Mouse (Mus musculus) hindbrain, embryonic 16.5 days (tissue): Measurements from ENCODE around the gene Fbxl17. TPM values are rescaled to one million over a fixed set of nuclear protein-coding genes. Genes with fewer than 3 reads are reported as not detected.

Experiments used
- ATAC-seq: fragments of 200-750 bp; cut with Nextera tagmentation; 2 replicates; pipeline ENCODE4 v1.8.0; 2017; ENCODE audit warnings: moderate TSS enrichment, moderate library complexity
- H3K27ac ChIP-seq: fragments of 300-500 bp; sonication (generic); 2 replicates; pipeline ENCODE4 v1.5.1; 2014; ENCODE audit warnings: low read depth, mild to moderate bottlenecking, control low read depth, low read length, moderate library complexity
- H3K27me3 ChIP-seq: fragments of 300-500 bp; sonication (generic); replicated peaks from 2 replicates; pipeline ENCODE4 v1.6.1; 2014; ENCODE audit warnings: low read length; ENCODE audit not compliant: control insufficient read depth, insufficient read depth
- H3K36me3 ChIP-seq: fragments of 300-500 bp; sonication (generic); 2 replicates; pipeline ENCODE4 v1.6.1; 2014; ENCODE audit warnings: mild to moderate bottlenecking, low read length, moderate library complexity, mixed read lengths; ENCODE audit not compliant: control insufficient read depth, insufficient read depth
- H3K4me1 ChIP-seq: fragments of 300-500 bp; sonication (generic); 2 replicates; pipeline ENCODE4 v1.6.1; 2014; ENCODE audit warnings: low read depth, low read length; ENCODE audit not compliant: control insufficient read depth, insufficient read depth
- H3K4me2 ChIP-seq: fragments of 300-500 bp; sonication (generic); 2 replicates; pipeline ENCODE4 v1.6.1; 2014; ENCODE audit warnings: mild to moderate bottlenecking, low read length, control low read depth, moderate library complexity
- H3K4me3 ChIP-seq: fragments of 300-500 bp; sonication (generic); 2 replicates; pipeline ENCODE4 v1.5.1; 2014; ENCODE audit warnings: mild to moderate bottlenecking, low read length, control low read depth, moderate library complexity
- H3K9ac ChIP-seq: fragments of 300-500 bp; sonication (generic); 2 replicates; pipeline ENCODE4 v1.6.1; 2014; ENCODE audit warnings: low read depth, mild to moderate bottlenecking, control low read depth, low read length, moderate library complexity
- H3K9me3 ChIP-seq: fragments of 300-500 bp; sonication (generic); 2 replicates; pipeline ENCODE4 v1.6.1; 2014; ENCODE audit warnings: mild to moderate bottlenecking, low read length, moderate library complexity; ENCODE audit not compliant: control insufficient read depth
- WGBS: fragments of 180-500 bp; shearing (Covaris S2); extraction: QIAGEN DNeasy Blood & Tissue Kit; methylation state at CpG from one replicate; pipeline ENCODE4 v1.1.7; 2014; 5-methylcytosine and 5-hydroxymethylcytosine counted together
- polyA plus RNA-seq: library from polyadenylated mRNA; unstranded; fragments of >200 nt; fragmentation: Nextera tagmentation; extraction: Ambion mirVana; gene quantifications from 2 replicates; pipeline ENCODE4 v1.2.1, GENCODE M21; 2015

The Fbxl17 gene
- polyA plus RNA-seq, 1 experiment from 2014 or later, result 9.5 TPM

DNA sequence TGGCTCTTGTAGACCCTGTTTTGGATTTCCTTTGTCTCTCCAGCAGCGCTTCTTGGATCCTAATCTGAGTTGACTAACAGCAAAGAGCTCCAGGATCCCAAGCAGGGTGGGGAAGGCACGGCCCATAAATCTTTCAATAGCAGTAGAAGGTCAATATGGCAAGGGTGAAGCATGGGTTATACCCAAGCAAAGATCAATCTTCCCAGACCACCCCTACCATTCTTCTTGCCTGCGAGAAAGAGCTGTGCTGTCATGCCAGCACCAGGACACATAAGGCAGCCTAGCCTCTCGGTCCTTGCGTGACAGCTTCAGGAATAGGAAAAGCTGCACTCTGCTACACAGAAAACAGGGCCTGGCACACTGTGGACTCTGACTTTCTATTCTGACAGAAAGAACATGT lies 279.0 kb downstream of the Fbxl17 start:
- Histone ChIP-seq H3K27ac (no peak overlapping the region), H3K36me3 (no peaks in the 10 kb centered on the region), H3K9ac (no peak overlapping the region), H3K4me1 (no peaks in the 10 kb centered on the region), H3K9me3 (no peaks in the 10 kb centered on the region), H3K27me3 (no peaks in the 10 kb centered on the region), H3K4me3 (no peak overlapping the region), H3K4me2 (no peak overlapping the region)
- no peak for ATAC-seq
- WGBS, result 61% methylated on average over 5 of the region's 5 CpGs

DNA sequence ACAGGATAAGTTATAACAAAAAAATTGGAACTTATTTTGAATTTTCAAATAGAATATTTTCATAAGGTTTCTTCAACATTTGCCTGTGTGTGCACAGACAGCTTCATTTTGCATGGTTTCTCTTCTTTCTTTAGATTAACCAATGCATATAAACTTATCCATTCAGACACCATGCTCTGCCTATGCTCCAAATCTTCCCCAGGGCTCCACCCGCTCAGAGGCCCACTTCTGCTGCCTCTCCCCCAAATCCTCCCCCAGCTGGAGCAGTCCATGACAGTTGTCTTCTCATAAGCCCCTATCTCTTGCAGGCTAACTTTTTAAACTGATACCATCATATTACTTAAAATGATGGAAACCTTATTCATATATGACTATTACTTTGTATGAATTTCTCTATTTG lies 282.8 kb downstream of the Fbxl17 start:
- Histone ChIP-seq H3K4me1 (no peaks in the 10 kb centered on the region), H3K27ac (no peak overlapping the region), H3K4me3 (no peak overlapping the region), H3K9ac (no peak overlapping the region), H3K27me3 (no peaks in the 10 kb centered on the region), H3K36me3 (no peaks in the 10 kb centered on the region), H3K4me2 (no peak overlapping the region), H3K9me3 (no peaks in the 10 kb centered on the region)
- 93% methylated on average over 1 of the region's 1 CpGs for WGBS
- no peak for ATAC-seq

DNA sequence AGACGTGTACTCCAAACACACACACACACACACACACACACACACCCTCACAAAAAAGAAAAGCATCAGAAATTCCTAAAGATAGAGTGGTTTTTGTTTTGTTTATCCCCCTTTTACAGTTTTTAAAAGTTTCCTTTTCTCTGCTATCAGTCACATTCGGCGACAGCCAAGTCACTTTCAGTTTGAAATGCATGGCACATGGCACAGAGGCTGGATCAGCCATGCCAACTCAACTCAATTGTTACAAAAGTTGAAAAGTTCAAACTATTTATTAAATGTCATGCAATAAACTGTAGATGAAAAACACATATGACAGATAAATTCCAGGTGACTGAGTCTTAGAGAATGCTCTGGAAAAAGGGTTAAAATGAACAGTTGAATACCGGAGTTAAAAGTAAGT lies 287.8 kb downstream of the Fbxl17 start:
- Histone ChIP-seq H3K4me1 (no peaks in the 10 kb centered on the region), H3K36me3 (no peaks in the 10 kb centered on the region), H3K27me3 (no peaks in the 10 kb centered on the region), H3K4me3 (no peak overlapping the region), H3K9ac (no peak overlapping the region), H3K27ac (no peak overlapping the region), H3K4me2 (no peak overlapping the region), H3K9me3 (no peaks in the 10 kb centered on the region)
- ATAC-seq, result no peak
- WGBS, result 87% methylated on average over 4 of the region's 4 CpGs

DNA sequence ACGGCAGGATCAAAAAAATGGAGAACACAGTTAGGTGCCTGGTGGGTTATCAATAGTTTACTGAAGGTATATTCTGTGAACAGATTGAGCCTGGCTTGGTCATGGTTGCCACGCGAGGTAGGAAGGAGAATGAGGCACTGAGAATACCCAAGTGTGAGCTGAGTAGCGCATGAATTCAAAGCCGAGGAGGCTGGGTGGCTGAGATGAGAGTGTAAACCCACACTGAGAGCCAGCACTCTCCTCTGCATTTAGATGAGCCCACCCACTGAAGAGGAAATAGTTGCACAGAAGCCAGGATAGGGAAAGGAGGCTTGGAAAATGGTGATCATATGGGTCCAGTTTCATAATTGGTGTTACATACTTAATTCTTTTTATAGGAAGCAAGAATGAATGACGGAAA lies 290.7 kb downstream of the Fbxl17 start:
- H3K4me1 ChIP-seq, result no peaks in the 10 kb centered on the region
- no peak for ATAC-seq
- no peaks in the 10 kb centered on the region for H3K27me3 ChIP-seq
- H3K36me3 ChIP-seq, result no peaks in the 10 kb centered on the region
- no peak overlapping the region for H3K27ac ChIP-seq
- H3K4me3 ChIP-seq, result no peak overlapping the region
- no peak overlapping the region for H3K4me2 ChIP-seq
- H3K9ac ChIP-seq, result no peak overlapping the region
- WGBS, result 93% methylated on average over 6 of the region's 6 CpGs
- no peaks in the 10 kb centered on the region for H3K9me3 ChIP-seq

DNA sequence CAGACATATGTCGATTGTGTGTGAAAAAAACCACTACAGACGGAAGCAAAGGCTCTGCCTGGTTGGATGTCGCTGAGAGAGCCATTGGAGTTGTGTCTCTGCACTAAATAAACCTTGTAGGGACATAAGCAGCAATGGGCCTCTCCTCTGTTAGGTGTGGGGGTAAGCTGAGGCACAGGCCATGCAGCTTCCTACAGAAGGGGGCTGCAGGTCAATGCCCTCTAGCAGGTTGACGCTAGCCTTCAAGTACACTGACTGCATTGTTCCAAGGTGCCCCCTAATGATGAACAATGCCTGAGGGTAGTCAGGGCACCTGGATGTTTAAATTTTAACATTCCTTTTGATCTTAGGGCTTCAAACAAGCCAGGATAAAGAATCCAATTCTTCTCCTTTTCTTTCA lies 291.5 kb downstream of the Fbxl17 start:
- WGBS, result 77% methylated on average over 4 of the region's 4 CpGs
- ATAC-seq, result no peak

DNA sequence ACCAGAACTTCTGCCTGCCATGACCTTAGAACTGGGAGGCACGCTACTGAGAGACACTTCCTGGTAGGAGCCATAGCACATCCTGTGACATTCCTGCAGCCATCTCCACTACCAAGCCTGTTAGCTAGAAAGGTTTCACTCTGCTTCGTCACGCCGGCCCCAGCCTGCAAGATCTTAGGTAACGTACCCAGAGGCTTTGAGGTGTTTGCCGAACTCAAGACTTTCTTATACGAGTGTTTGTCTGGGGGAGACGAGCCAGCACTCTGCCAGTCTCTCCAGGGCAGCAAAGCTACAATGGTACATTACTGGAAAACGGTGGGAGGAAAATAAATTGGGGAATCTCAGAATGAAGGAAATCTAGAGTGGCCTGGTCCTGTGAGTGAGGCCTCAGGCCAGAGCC lies 292.1 kb downstream of the Fbxl17 start:
- H3K9ac ChIP-seq, result no peak overlapping the region
- no peaks in the 10 kb centered on the region for H3K27me3 ChIP-seq
- ATAC-seq, result no peak
- no peak overlapping the region for H3K4me3 ChIP-seq
- H3K27ac ChIP-seq, result no peak overlapping the region
- no peaks in the 10 kb centered on the region for H3K9me3 ChIP-seq
- no peak overlapping the region for H3K4me2 ChIP-seq
- no peaks in the 10 kb centered on the region for H3K4me1 ChIP-seq
- no peaks in the 10 kb centered on the region for H3K36me3 ChIP-seq
- WGBS, result 94% methylated on average over 9 of the region's 9 CpGs

More for the DNA sequence above, 291.5 kb downstream of the Fbxl17 start:
- Histone ChIP-seq H3K4me2 (no peak overlapping the region), H3K36me3 (no peaks in the 10 kb centered on the region), H3K4me1 (no peaks in the 10 kb centered on the region), H3K9ac (no peak overlapping the region), H3K27me3 (no peaks in the 10 kb centered on the region), H3K4me3 (no peak overlapping the region), H3K27ac (no peak overlapping the region), H3K9me3 (no peaks in the 10 kb centered on the region)

DNA sequence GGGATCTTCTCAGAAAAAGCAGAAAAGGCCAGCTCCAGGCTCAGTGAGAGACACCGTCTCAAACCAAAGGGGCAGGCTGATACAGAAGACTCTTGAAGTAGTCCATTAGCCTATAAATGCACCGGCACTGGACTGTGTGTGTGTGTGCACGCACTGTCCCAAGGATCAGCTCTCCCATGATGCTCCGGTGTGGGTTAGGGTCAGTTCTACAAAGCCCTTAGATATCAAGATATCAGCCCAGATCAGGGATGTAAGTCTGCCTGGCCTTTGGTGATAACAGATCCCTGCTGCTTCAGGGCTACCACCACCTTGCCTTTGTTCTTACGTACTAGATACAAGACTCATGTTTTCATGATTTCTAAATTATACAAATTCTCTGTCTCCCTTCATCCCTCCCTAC lies 294.5 kb downstream of the Fbxl17 start:
- Histone ChIP-seq H3K4me1 (no peaks in the 10 kb centered on the region), H3K4me3 (no peak overlapping the region), H3K27me3 (no peaks in the 10 kb centered on the region), H3K27ac (no peak overlapping the region), H3K9ac (no peak overlapping the region), H3K36me3 (0 out of 2 replicates have a peak, but pooled peaks cover 2% of the 10 kb centered on the region), H3K4me2 (no peak overlapping the region), H3K9me3 (no peaks in the 10 kb centered on the region)
- ATAC-seq, result no peak
- WGBS, result 95% methylated on average over 5 of the region's 5 CpGs

DNA sequence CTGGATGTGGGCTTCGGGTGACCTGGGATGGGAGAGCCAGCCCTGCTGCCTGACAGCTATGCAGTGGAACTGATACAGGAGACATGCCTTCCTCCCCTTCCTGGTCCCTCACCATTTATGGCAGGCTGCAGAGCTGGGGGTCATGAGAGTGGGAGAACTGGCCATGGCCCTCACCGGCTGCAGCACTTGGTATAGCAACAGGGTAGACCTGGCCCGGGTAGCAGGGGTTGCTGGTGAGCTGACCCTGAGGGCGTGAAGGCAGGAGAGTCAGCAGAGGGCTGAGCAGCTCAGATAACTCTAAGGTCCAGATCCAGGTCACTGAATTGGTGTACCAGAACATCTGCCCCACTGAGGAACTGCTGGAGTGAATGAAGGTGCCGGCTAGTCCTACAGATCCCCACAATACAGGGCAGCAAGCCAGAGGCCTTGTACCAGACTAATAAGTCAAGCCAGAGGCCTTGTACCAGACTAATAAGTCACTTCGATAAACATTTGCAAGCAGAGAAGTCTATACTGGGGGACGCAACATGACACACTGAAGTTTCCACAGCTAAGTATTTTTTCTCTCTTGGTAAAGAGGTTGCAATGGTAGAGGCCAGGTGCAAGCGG lies 296.1 kb downstream of the Fbxl17 start:
- Histone ChIP-seq H3K27me3 (no peaks in the 10 kb centered on the region), H3K4me2 (no peak overlapping the region), H3K4me1 (no peaks in the 10 kb centered on the region), H3K9ac (no peak overlapping the region), H3K27ac (no peak overlapping the region), H3K36me3 (0 out of 2 replicates have a peak, but pooled peaks cover 2% of the 10 kb centered on the region), H3K9me3 (no peaks in the 10 kb centered on the region), H3K4me3 (no peak overlapping the region)
- 85% methylated on average over 7 of the region's 8 CpGs for WGBS
- peak; percentile 38 for ATAC-seq

DNA sequence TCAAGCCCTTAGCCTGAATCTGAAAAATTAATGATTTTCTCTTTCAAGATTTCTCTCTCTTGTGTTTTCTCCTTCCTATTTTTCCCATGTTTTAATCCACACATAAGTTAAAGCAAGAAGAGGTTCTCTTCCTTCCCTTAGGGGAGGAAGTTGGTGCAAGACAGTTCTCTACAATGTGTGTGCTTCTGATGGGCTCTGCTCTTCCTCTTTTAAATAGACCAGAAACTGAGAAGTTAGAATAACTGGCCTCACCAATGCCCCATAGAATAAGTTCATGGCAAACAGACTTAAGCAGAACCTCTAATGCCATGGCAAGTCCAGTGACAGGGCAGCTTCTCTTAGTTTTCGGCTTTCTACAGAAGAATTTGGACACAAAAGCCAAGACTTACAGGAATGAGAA lies 301.1 kb downstream of the Fbxl17 start:
- Histone ChIP-seq H3K27me3 (no peaks in the 10 kb centered on the region), H3K4me3 (no peak overlapping the region), H3K36me3 (0 out of 2 replicates have a peak, but pooled peaks cover 2% of the 10 kb centered on the region), H3K9me3 (no peaks in the 10 kb centered on the region), H3K4me1 (no peaks in the 10 kb centered on the region), H3K9ac (no peak overlapping the region), H3K4me2 (no peak overlapping the region), H3K27ac (no peak overlapping the region)
- no peak for ATAC-seq
- WGBS, result 93% methylated on average over 1 of the region's 1 CpGs

DNA sequence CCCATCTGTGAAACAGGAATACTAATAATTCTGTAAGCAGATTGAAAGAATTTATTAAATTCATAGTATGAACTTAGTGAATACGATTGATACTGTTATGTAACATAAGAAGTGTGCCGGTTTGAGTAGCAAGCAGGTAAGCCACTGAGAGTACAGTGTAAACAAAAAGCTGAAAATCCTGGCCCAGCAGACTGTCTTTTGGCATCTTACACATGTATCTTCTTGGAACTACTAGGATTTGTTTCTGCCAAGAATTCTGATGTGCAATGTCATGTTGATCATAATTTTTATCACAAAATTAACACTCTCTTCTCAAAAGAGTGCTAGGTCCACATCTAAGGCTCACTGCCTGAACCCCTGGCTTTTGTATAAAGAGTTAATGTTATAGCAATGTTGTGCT lies 304.3 kb downstream of the Fbxl17 start:
- Histone ChIP-seq H3K9ac (no peak overlapping the region), H3K27me3 (no peaks in the 10 kb centered on the region), H3K9me3 (no peaks in the 10 kb centered on the region), H3K4me3 (no peak overlapping the region), H3K27ac (no peak overlapping the region), H3K4me1 (no peaks in the 10 kb centered on the region; the same call in 1 of the 2 replicates), H3K4me2 (no peak overlapping the region), H3K36me3 (no peaks in the 10 kb centered on the region)
- no peak for ATAC-seq
- WGBS, result 88% methylated on average over 2 of the region's 2 CpGs
